Mouse (Mus musculus) stomach, adult 2 months (tissue): Measurements from ENCODE around the gene Tnrc6a. TPM values are rescaled to one million over a fixed set of nuclear protein-coding genes. Genes with fewer than 3 reads are reported as not detected.

ENCODE experiments used
- polyA plus RNA-seq: library from polyadenylated mRNA; depleted of rRNA; stranded (reverse); fragments of >200 nt; gene quantifications from 2 replicates; pipeline ENCODE4 v1.2.3, GENCODE M21; 2012; rRNA removed

Tnrc6a gene
- 9.6 and 13.6 TPM in 2 replicates for polyA plus RNA-seq

GRCm38 (mm10) chr7:123123665-123124298 lies at the start of gene Tnrc6a:
Gene Tnrc6a (plus strand): TSS chr7:123123885.

GRCm38 (mm10) chr7:123214365-123215075 lies 90.8 kb downstream of the Tnrc6a start, which contains the start of gene Slc5a11:
Gene Slc5a11 (plus strand): TSS chr7:123214780.

Other genes with a start within 250 kb of the Tnrc6a start
- gene Rbbp6, start 158.2 kb upstream of the Tnrc6a start, polyA plus RNA-seq, result 1.3 and 2.3 TPM in 2 replicates
- 0.16 and 0.68 TPM in 2 replicates for gene Slc5a11, start 90.9 kb downstream of the Tnrc6a start, polyA plus RNA-seq
- 5.6 and 5.8 TPM in 2 replicates for gene Lcmt1, start 245.9 kb downstream of the Tnrc6a start, polyA plus RNA-seq
- 9.8 and 10.1 TPM in 2 replicates for gene Arhgap17, start 246.0 kb downstream of the Tnrc6a start, polyA plus RNA-seq